19 mouse cellular contexts compared by ENCODE assay signal in the genomic region with DNA sequence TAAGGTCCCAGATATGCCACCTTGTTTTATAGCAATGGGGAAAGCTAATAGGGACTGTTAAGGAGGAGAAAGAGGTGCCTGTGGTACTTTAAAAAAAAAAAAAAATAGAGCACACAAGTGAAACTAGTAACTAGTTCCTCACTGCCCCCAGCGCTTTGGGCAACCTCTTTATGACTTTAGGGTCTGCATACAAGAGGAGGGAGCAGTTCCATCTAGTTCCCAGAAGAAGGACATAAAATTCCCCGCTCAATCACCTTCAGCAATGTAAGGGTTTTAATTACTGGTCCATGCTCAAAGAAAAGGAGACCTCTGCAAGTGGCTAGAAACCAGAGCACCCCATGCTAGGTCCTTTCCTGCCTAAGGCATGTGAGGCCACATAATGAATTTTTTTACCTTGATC.
DNase-seq lines count a peak whose midpoint lies in the region; TF ChIP-seq lines count a peak whose summit lies in the region.
"Had no signal": no experiment of that assay in that cellular context is flagged by ENCODE, and none has a peak within 500 bp of the region (broad histone marks: within the 10 kb centered on the region; RNA-seq: fewer than 3 reads in every experiment).

No protein-coding gene starts in this region.

- no peak overlapping the region for H3K27ac ChIP-seq in kidney, adult 2 months (ENCODE audit: insufficient read depth, low read depth, low read length)
- H3K27ac ChIP-seq: embryonic facial prominence, embryonic 15.5 days; forebrain, embryonic 12.5 days; heart, embryonic 13.5 days; hindbrain, embryonic 12.5 days had no signal

- H3K27me3 ChIP-seq in kidney, adult 2 months (replicated peaks; ENCODE audit: control insufficient read depth, insufficient read depth, low read length), result no peaks in the 10 kb centered on the region
- H3K27me3 ChIP-seq: embryonic facial prominence, embryonic 15.5 days; forebrain, embryonic 12.5 days; heart, embryonic 13.5 days; hindbrain, embryonic 12.5 days had no signal

- H3K4me1 ChIP-seq in kidney, adult 2 months (ENCODE audit: control insufficient read depth, insufficient read depth, low read length), result no peaks in the 10 kb centered on the region; the same call in 1 of the 2 replicates
- H3K4me1 ChIP-seq: embryonic facial prominence, embryonic 15.5 days; forebrain, embryonic 12.5 days; hindbrain, embryonic 12.5 days had no signal

- H3K36me3 ChIP-seq in kidney, adult 2 months (ENCODE audit: control insufficient read depth, insufficient read depth, low read length), result no peaks in the 10 kb centered on the region
- H3K36me3 ChIP-seq: embryonic facial prominence, embryonic 15.5 days; forebrain, embryonic 12.5 days; G1E; heart, embryonic 13.5 days; hindbrain, embryonic 12.5 days had no signal

- WGBS in kidney, adult 2 months, result 62% methylated on average over 2 of the region's 2 CpGs

- DNase-seq in testis, postnatal 10 days (ENCODE audit: low spot score), result peak; percentile 19
- no peak for DNase-seq in testis, postnatal 14 days (ENCODE audit: low spot score)
- DNase-seq in kidney, adult 2 months, result peak; percentile 61
- DNase-seq in kidney, postnatal 10 days, result peak; percentile 25
- DNase-seq in neural tube, embryonic 10.5 days (ENCODE audit: extremely low spot score, low spot score), result no peak
- no peak for DNase-seq in urinary bladder, postnatal 36 days (ENCODE audit: low spot score in 2 of 2)
- DNase-seq in ovary, postnatal 10 days (ENCODE audit: low spot score), result no peak
- DNase-seq: adrenal gland, adult 8-10 months; adrenal gland, postnatal 36 days; cerebellum, adult 2 months; cerebellum, postnatal 10 days; embryo, embryonic 11 days; gastrocnemius, postnatal 14 days; heart, postnatal 4 days had no signal

- TF ChIP-seq CTCF in kidney, adult 2 months (conservative IDR thresholded peaks at IDR 0.05; ENCODE audit: insufficient read depth, insufficient read length, low read depth, low read length), result no peak

- no peak overlapping the region for H3K4me3 ChIP-seq in kidney, adult 2 months (ENCODE audit: insufficient read depth, low read depth, low read length)
- H3K4me3 ChIP-seq: embryonic facial prominence, embryonic 15.5 days; forebrain, embryonic 12.5 days; heart, embryonic 13.5 days; hindbrain, embryonic 12.5 days had no signal

- no peak for TF ChIP-seq POLR2A in kidney, adult 2 months (IDR thresholded peaks at IDR 0.05; ENCODE audit: low read depth, low read length)

Comparison
In these comparisons a context has a peak if more than half of its experiments do, and no peak if none do; other contexts are left out.
1. DNase-seq: peak in testis, postnatal 10 days (single experiment), kidney, adult 2 months (single experiment) and kidney, postnatal 10 days (single experiment); none in testis, postnatal 14 days (single experiment), neural tube, embryonic 10.5 days (single experiment), urinary bladder, postnatal 36 days (0 of 2) and ovary, postnatal 10 days (single experiment).